Mouse (Mus musculus): Measurements from ENCODE around the gene Kank1.

DNA sequence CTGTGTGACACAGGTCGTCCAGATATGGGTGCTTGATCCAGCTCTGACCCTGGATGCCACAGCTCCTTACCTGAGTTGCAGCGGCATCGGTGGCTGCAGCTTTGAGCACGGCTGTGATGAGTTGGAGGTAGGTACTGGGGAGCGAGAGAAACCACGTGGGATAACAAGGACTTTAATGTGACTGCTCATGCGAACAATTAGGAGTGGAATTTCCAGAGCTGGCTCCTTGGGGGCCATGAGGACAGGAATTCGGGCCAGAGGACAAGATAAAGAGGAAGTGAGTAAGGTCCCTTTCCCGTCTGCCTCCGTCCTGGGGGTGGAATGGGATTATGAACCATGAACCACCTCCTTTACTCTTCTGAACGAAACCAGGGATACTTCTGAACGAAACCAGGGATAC, 129.8 kb downstream of the Kank1 start:
- TF ChIP-seq POLR2A (IDR thresholded peaks at IDR 0.05; ENCODE audit: borderline replicate concordance, extremely low read depth, insufficient read depth, insufficient read length, poor library complexity, severe bottlenecking) (no peak), CTCF (IDR thresholded peaks at IDR 0.05; ENCODE audit: borderline replicate concordance, extremely low read depth, insufficient read depth, insufficient read length) (no peak)

Measured in brain, embryonic 14.5 days (tissue).